Mouse (Mus musculus) intestine, embryonic 14.5 days (tissue): ENCODE results near the gene Spout1. TPM values are rescaled to one million over a fixed set of nuclear protein-coding genes. Genes with fewer than 3 reads are reported as not detected.
"Not testable (repeated sequence)": the region's sequence is repeated elsewhere in the genome, so short reads cannot be mapped to it uniquely, and the experiment has no call there.

Experiments used
- ATAC-seq: fragments of 200-750 bp; cut with Nextera tagmentation; replicated peaks from 2 replicates; pipeline ENCODE4 v1.8.0; 2017; ENCODE audit warnings: low read depth, moderate number of reproducible peaks, moderate TSS enrichment, moderate library complexity; ENCODE audit not compliant: low FRiP score, low TSS enrichment
- DNase-seq: peaks from one replicate; pipeline ENCODE4 v3.0.0-alpha.2; 2018; ENCODE audit warnings: low spot score
- H3K27ac ChIP-seq: fragments of 300-500 bp; sonication (generic); 2 replicates; pipeline ENCODE4 v1.5.1; 2014; ENCODE audit warnings: low read depth, mild to moderate bottlenecking, control low read depth
- H3K27me3 ChIP-seq: fragments of 300-500 bp; sonication (generic); replicated peaks from 2 replicates; pipeline ENCODE4 v1.6.1; 2014; ENCODE audit warnings: low read length, control low read depth; ENCODE audit not compliant: control insufficient read depth, insufficient read depth
- H3K36me3 ChIP-seq: fragments of 300-500 bp; sonication (generic); 2 replicates; pipeline ENCODE4 v1.6.1; 2014; ENCODE audit warnings: low read length, control low read depth; ENCODE audit not compliant: control insufficient read depth, insufficient read depth
- H3K4me1 ChIP-seq: fragments of 300-500 bp; sonication (generic); replicated peaks from 2 replicates; pipeline ENCODE4 v1.6.1; 2014; ENCODE audit warnings: low read length, control low read depth, mixed read lengths; ENCODE audit not compliant: control insufficient read depth, insufficient read depth
- H3K4me2 ChIP-seq: fragments of 300-500 bp; sonication (generic); 2 replicates; pipeline ENCODE4 v1.6.1; 2014; ENCODE audit warnings: low read length
- H3K4me3 ChIP-seq: fragments of 300-500 bp; sonication (generic); 2 replicates; pipeline ENCODE4 v1.5.1; 2014; ENCODE audit warnings: low read depth, low read length, control low read depth, mixed read lengths
- H3K9ac ChIP-seq: fragments of 300-500 bp; sonication (generic); 2 replicates; pipeline ENCODE4 v1.6.1; 2014; ENCODE audit warnings: mild to moderate bottlenecking, low read length
- H3K9me3 ChIP-seq: fragments of 300-500 bp; sonication (generic); 2 replicates; pipeline ENCODE4 v1.6.1; 2016; ENCODE audit warnings: low read length, control low read depth; ENCODE audit not compliant: control insufficient read depth
- WGBS: fragments of 180-500 bp; shearing (Covaris S2); extraction: QIAGEN DNeasy Blood & Tissue Kit; methylation state at CpG from one replicate; pipeline ENCODE4 v1.1.7; 2014; 5-methylcytosine and 5-hydroxymethylcytosine counted together
- polyA plus RNA-seq: library from polyadenylated mRNA; unstranded; fragments of >200 nt; fragmentation: Nextera tagmentation; extraction: Ambion mirVana; gene quantifications from 2 replicates; pipeline ENCODE4 v1.2.1, GENCODE M21; 2014

The Spout1 gene
- polyA plus RNA-seq, 1 experiment from 2014 or later = 71.1 TPM

DNA sequence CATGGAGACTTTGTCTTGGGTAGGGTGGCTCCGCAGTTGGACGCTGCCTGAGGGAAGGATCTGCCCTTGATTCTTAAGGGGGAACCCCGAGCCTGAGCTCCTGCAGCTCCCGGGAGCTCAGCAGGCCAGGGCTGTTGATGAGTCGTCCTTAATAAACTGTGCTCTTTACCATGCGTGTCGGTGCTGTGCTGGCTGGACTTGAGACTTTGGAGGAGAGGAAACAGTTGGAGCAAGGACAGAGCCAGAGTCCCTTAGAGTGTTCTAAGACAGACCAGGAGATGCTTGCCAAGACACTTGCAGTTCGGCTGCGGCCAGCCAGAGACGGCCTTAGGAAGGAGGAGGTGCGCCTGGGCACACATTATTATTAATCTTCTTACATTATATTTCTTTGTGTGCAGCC, 26.4 kb downstream of the Spout1 start:
- no peak overlapping the region for H3K27ac ChIP-seq
- no peaks in the 10 kb centered on the region for H3K27me3 ChIP-seq
- H3K9ac ChIP-seq = no peak overlapping the region
- H3K36me3 ChIP-seq = peaks cover 50% of the 10 kb centered on the region
- DNase-seq = no peak
- H3K4me1 ChIP-seq = no peaks in the 10 kb centered on the region
- H3K4me3 ChIP-seq = no peak overlapping the region
- no peak for ATAC-seq
- 82% methylated on average over 11 of the region's 11 CpGs for WGBS
- no peak overlapping the region for H3K4me2 ChIP-seq
- H3K9me3 ChIP-seq = no peaks in the 10 kb centered on the region

- 96% methylated on average over 4 of the region's 4 CpGs for WGBS
- Histone ChIP-seq H3K36me3 (peaks cover 89% of the 10 kb centered on the region), H3K4me2 (no peak overlapping the region), H3K4me3 (no peak overlapping the region), H3K9ac (no peak overlapping the region), H3K27ac (no peak overlapping the region), H3K4me1 (no peaks in the 10 kb centered on the region), H3K9me3 (no peaks in the 10 kb centered on the region), H3K27me3 (no peaks in the 10 kb centered on the region)
- ATAC-seq = no peak
- no peak for DNase-seq
These were observed 30.8 kb downstream of the Spout1 start for GRCm38 (mm10) chr2:30147466-30147865.

DNA sequence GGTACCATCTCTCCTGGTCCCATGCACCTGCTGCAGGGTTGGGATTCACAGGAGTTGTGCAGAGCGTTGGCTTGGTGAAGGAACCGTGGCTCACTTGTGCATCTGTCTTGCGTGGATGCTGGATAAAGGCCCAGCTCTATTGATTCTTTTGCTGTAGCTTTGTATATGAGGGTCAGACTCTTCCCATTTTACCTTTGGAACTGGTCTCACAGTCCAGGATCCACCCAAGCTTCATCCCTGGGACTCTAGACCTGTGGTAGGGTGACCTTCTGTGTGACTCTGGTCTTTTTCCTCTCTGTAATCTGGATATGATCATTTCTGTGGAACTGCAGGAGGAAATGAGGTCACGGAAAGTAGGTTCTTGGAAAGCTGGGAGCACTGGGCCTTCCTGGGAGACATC, 33.8 kb downstream of the Spout1 start:
- no peak for DNase-seq
- 96% methylated on average over 4 of the region's 4 CpGs for WGBS
- H3K9me3 ChIP-seq = no peaks in the 10 kb centered on the region
- H3K27me3 ChIP-seq = no peaks in the 10 kb centered on the region
- no peak overlapping the region for H3K27ac ChIP-seq
- no peaks in the 10 kb centered on the region for H3K4me1 ChIP-seq
- H3K36me3 ChIP-seq = peaks cover 91% of the 10 kb centered on the region
- no peak overlapping the region for H3K4me3 ChIP-seq
- no peak overlapping the region for H3K9ac ChIP-seq
- no peak overlapping the region for H3K4me2 ChIP-seq
- ATAC-seq = no peak

DNA sequence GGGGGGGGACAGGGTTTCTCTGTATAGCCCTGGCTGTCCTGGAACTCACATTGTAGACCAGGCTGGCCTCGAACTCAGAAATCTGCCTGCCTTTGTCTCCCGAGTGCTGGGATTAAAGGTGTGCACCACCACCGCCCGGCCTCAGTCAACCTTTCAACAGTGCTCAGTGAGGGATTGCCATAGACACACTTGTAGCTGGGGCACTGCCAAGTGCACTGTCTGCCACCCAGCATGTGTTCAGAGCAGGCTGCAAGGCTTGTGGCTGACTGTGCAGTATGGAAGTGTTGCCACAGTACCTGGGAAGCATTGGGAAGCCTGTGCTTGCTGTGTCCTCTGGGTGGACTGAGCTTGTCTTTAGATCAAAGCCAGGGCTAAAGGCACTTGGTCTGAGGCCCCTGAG, 38.2 kb downstream of the Spout1 start:
- H3K36me3 ChIP-seq = peaks cover 81% of the 10 kb centered on the region
- H3K9ac ChIP-seq = not testable (repeated sequence)
- WGBS = 89% methylated on average over 4 of the region's 4 CpGs

GRCm38 (mm10) chr2:30136458-30136857, 41.8 kb downstream of the Spout1 start:
- H3K4me3 ChIP-seq = no peak overlapping the region
- no peak for ATAC-seq

More for the DNA sequence above, 38.2 kb downstream of the Spout1 start:
- ATAC-seq, H3K4me2 ChIP-seq, H3K4me1 ChIP-seq, H3K27me3 ChIP-seq, H3K4me3 ChIP-seq, H3K27ac ChIP-seq, DNase-seq, H3K9me3 ChIP-seq: not testable (repeated sequence)

GRCm38 (mm10) chr2:30134928-30135620, 43.2 kb downstream of the Spout1 start:
- no peak overlapping the region for H3K27ac ChIP-seq

More at GRCm38 (mm10) chr2:30136458-30136857, 41.8 kb downstream of the Spout1 start:
- DNase-seq = no peak
- 83% methylated on average over 10 of the region's 10 CpGs for WGBS
- Histone ChIP-seq H3K27me3 (no peaks in the 10 kb centered on the region), H3K9me3 (no peaks in the 10 kb centered on the region), H3K4me1 (peaks cover 17% of the 10 kb centered on the region), H3K27ac (no peak overlapping the region), H3K4me2 (no peak overlapping the region), H3K36me3 (peaks cover 45% of the 10 kb centered on the region), H3K9ac (no peak overlapping the region)

DNA sequence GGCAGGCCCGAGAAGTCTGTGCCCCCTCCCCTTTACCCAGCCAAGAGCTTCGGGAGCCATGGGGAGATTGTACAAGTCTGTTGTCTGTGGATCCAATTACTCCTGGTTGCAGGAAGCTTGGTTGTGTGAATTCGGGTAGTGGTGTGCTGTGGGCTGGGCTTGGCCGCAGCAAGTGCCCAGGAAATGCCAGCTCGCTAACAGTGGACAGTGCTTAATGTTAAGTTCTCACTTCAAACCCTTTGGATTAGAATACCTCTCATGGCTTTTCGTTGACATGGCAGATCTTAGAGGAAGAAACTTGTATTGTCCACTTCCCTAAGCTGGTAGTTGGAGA, 43.9 kb downstream of the Spout1 start:
- 28% methylated on average over 6 of the region's 6 CpGs for WGBS
- Histone ChIP-seq H3K27me3 (no peaks in the 10 kb centered on the region), H3K36me3 (peaks cover 30% of the 10 kb centered on the region), H3K9ac (peak overlapping the region; percentile 74), H3K4me3 (peak overlapping the region; percentile 92), H3K9me3 (no peaks in the 10 kb centered on the region), H3K4me2 (peak overlapping the region; percentile 95), H3K27ac (peak overlapping the region; percentile 81; the same call in 1 of the 2 replicates), H3K4me1 (peaks cover 17% of the 10 kb centered on the region)
- DNase-seq = no peak
- no peak for ATAC-seq

More at GRCm38 (mm10) chr2:30134928-30135620, 43.2 kb downstream of the Spout1 start:
- peak overlapping the region; percentile 74 for H3K9ac ChIP-seq
- H3K9me3 ChIP-seq = no peaks in the 10 kb centered on the region
- WGBS = 72% methylated on average over 10 of the region's 10 CpGs
- H3K36me3 ChIP-seq = peaks cover 31% of the 10 kb centered on the region
- H3K27me3 ChIP-seq = no peaks in the 10 kb centered on the region
- H3K4me2 ChIP-seq = peak overlapping the region; percentile 95
- peaks cover 17% of the 10 kb centered on the region for H3K4me1 ChIP-seq
- no peak for DNase-seq
- H3K4me3 ChIP-seq = peak overlapping the region; percentile 92
- ATAC-seq = no peak

GRCm38 (mm10) chr2:30133613-30134377, 44.5 kb downstream of the Spout1 start, which contains the start of gene Tbc1d13:
Tbc1d13 (plus strand) TSS chr2:30133746.
- peak; percentile 96 for ATAC-seq
- peak; percentile 97 for DNase-seq
- no peaks in the 10 kb centered on the region for H3K9me3 ChIP-seq
- H3K9ac ChIP-seq = peak within 1 kb of the TSS; percentile 74
- H3K27me3 ChIP-seq = no peaks in the 10 kb centered on the region
- under 1% methylated on average over 46 of the region's 46 CpGs for WGBS
- peak within 1 kb of the TSS; percentile 92 for H3K4me3 ChIP-seq
- peaks cover 27% of the 10 kb centered on the region for H3K36me3 ChIP-seq
- peak within 1 kb of the TSS; percentile 95 for H3K4me2 ChIP-seq
- peak within 1 kb of the TSS; percentile 81 for H3K27ac ChIP-seq
- peaks cover 17% of the 10 kb centered on the region for H3K4me1 ChIP-seq
